ENCODE assay signal across 13 mouse cellular contexts in genomic region chr5:96954466-96955027, GRCm38 (mm10).
"Had no signal": no experiment of that assay in that cellular context is flagged by ENCODE, and none has a peak within 500 bp of the region (broad histone marks: within the 10 kb centered on the region; RNA-seq: fewer than 3 reads in every experiment).

No protein-coding gene starts in this region.

- H3K4me3 ChIP-seq: kidney, embryonic 15.5 days; liver, embryonic 15.5 days; megakaryocyte, embryonic 14.5 days; midbrain, embryonic 15.5 days; neural tube, embryonic 12.5 days had no signal

- H3K9me3 ChIP-seq: kidney, embryonic 15.5 days; liver, embryonic 15.5 days; megakaryocyte, embryonic 14.5 days; midbrain, embryonic 15.5 days; neural tube, embryonic 12.5 days had no signal

- DNase-seq: kidney, adult 2 months; kidney, postnatal 14 days; liver; lung, adult 2 months had no signal

- H3K27ac ChIP-seq: kidney, embryonic 15.5 days; macrophage; midbrain, embryonic 15.5 days; neural tube, embryonic 12.5 days; stomach, postnatal 0 days had no signal

- H3K4me2 ChIP-seq: kidney, embryonic 15.5 days; liver, embryonic 15.5 days; midbrain, embryonic 11.5 days; midbrain, embryonic 15.5 days; neural tube, embryonic 12.5 days had no signal

- H3K4me1 ChIP-seq: midbrain, embryonic 15.5 days; neural tube, embryonic 12.5 days had no signal

- H3K36me3 ChIP-seq: kidney, embryonic 15.5 days; liver, embryonic 15.5 days; midbrain, embryonic 15.5 days; neural tube, embryonic 12.5 days had no signal

- H3K27me3 ChIP-seq: kidney, embryonic 15.5 days; liver, embryonic 15.5 days; megakaryocyte, embryonic 14.5 days; midbrain, embryonic 15.5 days; neural tube, embryonic 12.5 days had no signal

- ATAC-seq: lung, postnatal 0 days had no signal

- H3K9ac ChIP-seq: kidney, embryonic 15.5 days; liver, embryonic 15.5 days; midbrain, embryonic 15.5 days; neural tube, embryonic 12.5 days had no signal
